Mouse (Mus musculus) embryonic facial prominence, embryonic 14.5 days (tissue): ENCODE results near the gene Cybrd1. TPM values are rescaled to one million over a fixed set of nuclear protein-coding genes. Genes with fewer than 3 reads are reported as not detected.

Experiments used
- ATAC-seq: fragments of 200-750 bp; cut with Nextera tagmentation; 2 replicates; pipeline ENCODE4 v1.8.0; 2017; ENCODE audit warnings: low read depth, moderate number of reproducible peaks, moderate TSS enrichment
- DNase-seq: peaks from one replicate; pipeline ENCODE4 v3.0.0-alpha.2; 2015; ENCODE audit warnings: low spot score
- H3K27ac ChIP-seq: fragments of 300-500 bp; sonication (generic); replicated peaks from 2 replicates; pipeline ENCODE4 v1.5.1; 2014; ENCODE audit warnings: low read depth, mild to moderate bottlenecking, low read length, moderate library complexity
- H3K27me3 ChIP-seq: fragments of 300-500 bp; sonication (generic); replicated peaks from 2 replicates; pipeline ENCODE4 v1.6.1; 2014; ENCODE audit warnings: low read length; ENCODE audit not compliant: control insufficient read depth, insufficient read depth
- H3K36me3 ChIP-seq: fragments of 300-500 bp; sonication (generic); 2 replicates; pipeline ENCODE4 v1.6.1; 2014; ENCODE audit warnings: low read length, mixed read lengths; ENCODE audit not compliant: control insufficient read depth, insufficient read depth
- H3K4me1 ChIP-seq: fragments of 300-500 bp; sonication (generic); 2 replicates; pipeline ENCODE4 v1.6.1; 2014; ENCODE audit warnings: antibody characterized with exemption, low read length; ENCODE audit not compliant: control insufficient read depth, insufficient read depth
- H3K4me2 ChIP-seq: fragments of 300-500 bp; sonication (generic); 2 replicates; pipeline ENCODE4 v1.6.1; 2014; ENCODE audit warnings: low read depth, mild to moderate bottlenecking, low read length, moderate library complexity, mixed read lengths
- H3K4me3 ChIP-seq: fragments of 300-500 bp; sonication (generic); 2 replicates; pipeline ENCODE4 v1.5.1; 2014; ENCODE audit warnings: low read depth, mild to moderate bottlenecking, low read length
- H3K9ac ChIP-seq: fragments of 300-500 bp; sonication (generic); 2 replicates; pipeline ENCODE4 v1.6.1; 2014; ENCODE audit warnings: low read depth, mild to moderate bottlenecking, low read length, moderate library complexity, mixed read lengths
- H3K9me3 ChIP-seq: fragments of 300-500 bp; sonication (generic); 2 replicates; pipeline ENCODE4 v1.6.1; 2016; ENCODE audit warnings: low read length; ENCODE audit not compliant: control insufficient read depth
- WGBS: fragments of 180-500 bp; shearing (Covaris S2); extraction: QIAGEN DNeasy Blood & Tissue Kit; methylation state at CpG from one replicate; pipeline ENCODE4 v1.1.7; 2014; 5-methylcytosine and 5-hydroxymethylcytosine counted together
- polyA plus RNA-seq: library from polyadenylated mRNA; unstranded; fragments of >200 nt; fragmentation: Nextera tagmentation; extraction: Ambion mirVana; gene quantifications from 2 replicates; pipeline ENCODE4 v1.2.1, GENCODE M21; 2014

Cybrd1 gene
- polyA plus RNA-seq, 1 experiment from 2014 or later = 4.5 TPM

GRCm38 (mm10) chr2:71156446-71156845, 38.7 kb downstream of the Cybrd1 start:
- no peak for ATAC-seq
- Histone ChIP-seq H3K4me1 (no peaks in the 10 kb centered on the region), H3K4me3 (no peak overlapping the region), H3K9me3 (no peaks in the 10 kb centered on the region), H3K9ac (no peak overlapping the region), H3K4me2 (no peak overlapping the region), H3K27me3 (no peaks in the 10 kb centered on the region), H3K36me3 (no peaks in the 10 kb centered on the region), H3K27ac (no peak overlapping the region)
- 83% methylated on average over 8 of the region's 8 CpGs for WGBS
- DNase-seq = no peak

GRCm38 (mm10) chr2:71157881-71158280, 40.2 kb downstream of the Cybrd1 start:
- Histone ChIP-seq H3K4me2 (no peak overlapping the region), H3K9me3 (no peaks in the 10 kb centered on the region), H3K27me3 (no peaks in the 10 kb centered on the region), H3K4me1 (no peaks in the 10 kb centered on the region), H3K4me3 (no peak overlapping the region), H3K9ac (no peak overlapping the region), H3K36me3 (no peaks in the 10 kb centered on the region), H3K27ac (no peak overlapping the region)
- 94% methylated on average over 8 of the region's 8 CpGs for WGBS
- ATAC-seq (no peak), DNase-seq (no peak)

- DNase-seq (no peak), ATAC-seq (peak; percentile 30; the same call in 1 of the 2 replicates)
- Histone ChIP-seq H3K27me3 (no peaks in the 10 kb centered on the region), H3K4me1 (no peaks in the 10 kb centered on the region), H3K9ac (no peak overlapping the region), H3K4me3 (no peak overlapping the region), H3K9me3 (no peaks in the 10 kb centered on the region), H3K4me2 (no peak overlapping the region), H3K36me3 (no peaks in the 10 kb centered on the region), H3K27ac (no peak overlapping the region)
- WGBS = 84% methylated on average over 16 of the region's 16 CpGs
Measured at GRCm38 (mm10) chr2:71159576-71160306, 42.0 kb downstream of the Cybrd1 start.

- no peak overlapping the region for H3K4me2 ChIP-seq
- no peak overlapping the region for H3K27ac ChIP-seq
- H3K36me3 ChIP-seq = no peaks in the 10 kb centered on the region
- DNase-seq (peak; percentile 48), ATAC-seq (peak; percentile 64)
- H3K9ac ChIP-seq = no peak overlapping the region
- H3K4me3 ChIP-seq = no peak overlapping the region
- no peaks in the 10 kb centered on the region for H3K4me1 ChIP-seq
- WGBS = 67% methylated on average over 11 of the region's 11 CpGs
- no peaks in the 10 kb centered on the region for H3K9me3 ChIP-seq
- H3K27me3 ChIP-seq = no peaks in the 10 kb centered on the region
Measured at GRCm38 (mm10) chr2:71160307-71160861, 42.7 kb downstream of the Cybrd1 start.

GRCm38 (mm10) chr2:71161558-71161957, 43.8 kb downstream of the Cybrd1 start:
- WGBS = 73% methylated on average over 7 of the region's 7 CpGs
- no peak overlapping the region for H3K4me3 ChIP-seq
- H3K9me3 ChIP-seq = no peaks in the 10 kb centered on the region
- DNase-seq = no peak
- H3K4me1 ChIP-seq = no peaks in the 10 kb centered on the region
- H3K4me2 ChIP-seq = no peak overlapping the region
- H3K9ac ChIP-seq = no peak overlapping the region
- H3K36me3 ChIP-seq = no peaks in the 10 kb centered on the region
- no peaks in the 10 kb centered on the region for H3K27me3 ChIP-seq
- no peak overlapping the region for H3K27ac ChIP-seq
- no peak for ATAC-seq

GRCm38 (mm10) chr2:71162831-71163621, 45.3 kb downstream of the Cybrd1 start:
- Histone ChIP-seq H3K27ac (no peak overlapping the region), H3K9ac (no peak overlapping the region), H3K36me3 (no peaks in the 10 kb centered on the region), H3K4me2 (no peak overlapping the region), H3K4me1 (no peaks in the 10 kb centered on the region), H3K27me3 (no peaks in the 10 kb centered on the region), H3K4me3 (no peak overlapping the region), H3K9me3 (no peaks in the 10 kb centered on the region)
- ATAC-seq (no peak), DNase-seq (no peak)
- WGBS = 70% methylated on average over 25 of the region's 25 CpGs

- ATAC-seq (no peak), DNase-seq (no peak)
- no peak overlapping the region for H3K27ac ChIP-seq
- no peaks in the 10 kb centered on the region for H3K36me3 ChIP-seq
- H3K27me3 ChIP-seq = no peaks in the 10 kb centered on the region
- H3K4me1 ChIP-seq = peaks cover 4% of the 10 kb centered on the region; the same call in 1 of the 2 replicates
- no peaks in the 10 kb centered on the region for H3K9me3 ChIP-seq
- no peak overlapping the region for H3K4me2 ChIP-seq
- H3K4me3 ChIP-seq = no peak overlapping the region
- no peak overlapping the region for H3K9ac ChIP-seq
- 68% methylated on average over 4 of the region's 4 CpGs for WGBS
Measured at GRCm38 (mm10) chr2:71167211-71167610, 49.5 kb downstream of the Cybrd1 start.

GRCm38 (mm10) chr2:71168461-71169021, 50.8 kb downstream of the Cybrd1 start:
- H3K36me3 ChIP-seq = no peaks in the 10 kb centered on the region
- no peaks in the 10 kb centered on the region for H3K27me3 ChIP-seq
- peaks cover 4% of the 10 kb centered on the region; the same call in 1 of the 2 replicates for H3K4me1 ChIP-seq
- DNase-seq = peak; percentile 84
- no peaks in the 10 kb centered on the region for H3K9me3 ChIP-seq
- no peak overlapping the region for H3K4me2 ChIP-seq
- no peak overlapping the region for H3K9ac ChIP-seq
- WGBS = 32% methylated on average over 10 of the region's 10 CpGs
- no peak for ATAC-seq
- H3K4me3 ChIP-seq = no peak overlapping the region
- H3K27ac ChIP-seq = no peak overlapping the region
